Mouse (Mus musculus) spleen, postnatal 0 days (tissue): ENCODE results near the gene Tst. TPM values are rescaled to one million over a fixed set of nuclear protein-coding genes. Genes with fewer than 3 reads are reported as not detected.

Experiments
- polyA plus RNA-seq: library from polyadenylated mRNA; unstranded; fragments of >200 nt; fragmentation: Nextera tagmentation; extraction: Ambion mirVana; gene quantifications from 2 replicates; pipeline ENCODE4 v1.2.1, GENCODE M21; 2015

Gene Tst
- 28.7 and 36.2 TPM in 2 replicates for polyA plus RNA-seq

GRCm38 (mm10) chr15:78405517-78406211, at the start of gene Tst:
Gene Tst (minus strand): TSS chr15:78405907.

GRCm38 (mm10) chr15:78428391-78429138, 22.9 kb upstream of the Tst start, which contains the start of gene Kctd17:
Gene Kctd17 (plus strand): TSS chr15:78428564.

GRCm38 (mm10) chr15:78406293-78406934, 707 bp upstream of the Tst start, which contains the start of gene Mpst:
Gene Mpst (plus strand): TSS chr15:78406416.

GRCm38 (mm10) chr15:78395478-78395962, 10.2 kb downstream of the Tst start, which contains the start of gene Tex33:
Gene Tex33 (minus strand): TSS chr15:78395912.

Other genes starting within 250 kb of the Tst start
- 60.5 and 60.7 TPM in 2 replicates for gene Ift27, start 231.8 kb downstream of the Tst start, polyA plus RNA-seq
- not detected in 2 replicates for gene Pvalb, start 199.5 kb downstream of the Tst start, polyA plus RNA-seq
- gene Ncf4, start 161.1 kb downstream of the Tst start, polyA plus RNA-seq = 91.3 and 109 TPM in 2 replicates
- 2.0 and 2.5 TPM in 2 replicates for gene Csf2rb2, start 100.2 kb downstream of the Tst start, polyA plus RNA-seq
- 10.7 and 15.6 TPM in 2 replicates for gene Csf2rb, start 80.2 kb downstream of the Tst start, polyA plus RNA-seq
- gene Tex33, start 10.0 kb downstream of the Tst start, polyA plus RNA-seq = not detected in 2 replicates
- 5.7 and 5.9 TPM in 2 replicates for gene Mpst, start 509 bp upstream of the Tst start, polyA plus RNA-seq
- 15.1 and 17.1 TPM in 2 replicates for gene Kctd17, start 22.7 kb upstream of the Tst start, polyA plus RNA-seq
- 0.11 and 0.30 TPM in 2 replicates for gene Tmprss6, start 62.7 kb upstream of the Tst start, polyA plus RNA-seq
- gene Il2rb, start 89.4 kb upstream of the Tst start, polyA plus RNA-seq = 2.8 and 4.1 TPM in 2 replicates
- gene C1qtnf6, start 125.5 kb upstream of the Tst start, polyA plus RNA-seq = 8.1 and 10.1 TPM in 2 replicates
- gene Sstr3, start 138.8 kb upstream of the Tst start, polyA plus RNA-seq = not detected in 2 replicates
- 213 and 273 TPM in 2 replicates for gene Rac2, start 166.9 kb upstream of the Tst start, polyA plus RNA-seq
- 22.1 and 29.7 TPM in 2 replicates for gene Cyth4, start 191.1 kb upstream of the Tst start, polyA plus RNA-seq